Mouse (Mus musculus) thymus, postnatal 10 days (tissue): ENCODE results near the gene 4931414P19Rik.
"Not testable (repeated sequence)": the region's sequence is repeated elsewhere in the genome, so short reads cannot be mapped to it uniquely, and the experiment has no call there.

Source experiments
- DNase-seq, 2 experiments: peaks; one replicate each; pipeline ENCODE4 v3.0.0; 2021; ENCODE audit warnings: low spot score in 2 of 2

4931414P19Rik gene

DNA sequence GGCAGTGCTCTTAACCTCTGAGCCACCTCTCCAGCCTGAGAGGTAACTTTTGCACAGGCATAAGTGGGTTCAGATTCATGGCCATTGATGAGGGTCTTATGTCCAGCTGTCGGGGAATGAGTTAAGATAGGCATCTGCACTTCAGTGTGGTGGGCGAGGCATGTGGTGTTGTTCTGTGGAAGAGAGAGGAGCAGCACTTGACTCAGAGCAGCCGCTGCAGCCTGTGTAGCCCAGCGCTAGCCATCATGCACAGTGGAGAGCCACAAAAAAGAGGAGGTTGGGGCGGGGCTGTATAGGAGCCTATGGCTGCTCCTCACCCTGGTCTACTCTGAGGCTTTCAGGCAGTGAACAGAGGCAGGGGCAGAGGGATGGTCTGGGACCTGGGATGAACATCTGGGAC lies 22.3 kb upstream of the 4931414P19Rik start:
- DNase-seq = no peak

GRCm38 (mm10) chr14:54624976-54625375 lies 19.2 kb upstream of the 4931414P19Rik start:
- DNase-seq = no peak

DNA sequence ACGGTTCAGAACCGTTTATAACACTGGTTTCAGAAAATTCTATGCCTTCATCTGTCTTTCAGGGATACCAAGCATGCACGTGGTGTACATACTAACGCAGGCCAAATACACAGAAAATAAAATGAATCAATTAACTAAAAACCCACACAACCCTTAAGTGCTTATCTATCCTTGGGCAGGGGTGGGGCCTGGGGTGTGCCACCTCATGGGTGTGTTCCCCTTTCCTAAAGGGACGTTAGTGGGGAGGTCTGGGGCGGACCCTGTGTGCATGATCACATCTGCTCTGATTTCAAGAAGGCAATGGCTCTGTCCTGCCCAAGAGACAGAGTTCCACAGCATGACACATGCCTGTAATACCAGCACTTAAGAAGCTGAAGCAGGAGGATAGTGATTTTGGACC lies 17.5 kb upstream of the 4931414P19Rik start:
- DNase-seq = no peak

DNA sequence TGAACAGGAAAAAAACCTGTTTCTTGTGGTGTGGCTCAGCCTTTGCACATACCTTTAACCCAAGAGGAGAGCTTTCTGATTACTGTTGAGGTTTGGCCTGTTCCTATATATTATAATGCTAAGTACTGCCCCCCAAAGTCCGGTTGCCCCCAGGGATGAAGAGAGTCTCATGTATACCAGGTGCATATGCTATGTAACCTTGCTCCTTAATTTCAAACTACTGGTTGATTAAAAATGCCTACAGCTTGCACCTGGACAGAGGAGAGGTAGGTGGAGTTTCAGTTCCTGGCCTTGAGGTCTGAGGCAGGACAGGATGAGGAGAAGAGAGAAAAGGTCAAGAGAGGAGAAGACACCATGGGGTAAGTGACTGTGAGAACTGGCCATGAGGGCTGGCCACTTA lies 15.3 kb upstream of the 4931414P19Rik start, which contains the start of gene Psmb11:
Gene Psmb11 (plus strand): TSS at position 301 of the 400 bp plus-strand sequence.
- no peak for DNase-seq

DNA sequence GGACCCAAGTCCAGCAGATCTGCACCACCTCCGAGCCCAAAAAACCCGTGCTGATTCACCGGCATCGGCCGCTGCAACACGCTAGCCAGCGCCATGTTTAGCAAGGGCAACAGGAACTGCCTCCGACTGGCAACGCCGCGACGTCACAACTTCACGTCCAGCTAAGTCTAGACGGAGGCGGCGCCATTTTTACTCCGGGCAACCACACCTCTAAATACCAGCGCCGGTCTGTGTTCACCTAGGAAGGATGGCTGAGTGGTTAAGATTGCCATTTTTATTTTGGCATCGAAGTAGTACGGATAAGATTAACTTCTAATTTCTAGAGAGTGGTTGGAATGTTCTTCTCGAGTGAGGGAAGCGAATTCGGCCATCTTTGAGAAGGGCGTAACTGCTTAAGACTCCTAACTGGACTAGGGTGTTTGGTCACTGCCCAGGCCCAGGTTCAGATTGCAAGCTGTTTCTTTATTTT lies 12.1 kb upstream of the 4931414P19Rik start, which contains the start of gene Psmb5:
Gene Psmb5 (minus strand): TSS at position 126 of the 469 bp plus-strand sequence.
- DNase-seq = peak; percentile 80 to 85

DNA sequence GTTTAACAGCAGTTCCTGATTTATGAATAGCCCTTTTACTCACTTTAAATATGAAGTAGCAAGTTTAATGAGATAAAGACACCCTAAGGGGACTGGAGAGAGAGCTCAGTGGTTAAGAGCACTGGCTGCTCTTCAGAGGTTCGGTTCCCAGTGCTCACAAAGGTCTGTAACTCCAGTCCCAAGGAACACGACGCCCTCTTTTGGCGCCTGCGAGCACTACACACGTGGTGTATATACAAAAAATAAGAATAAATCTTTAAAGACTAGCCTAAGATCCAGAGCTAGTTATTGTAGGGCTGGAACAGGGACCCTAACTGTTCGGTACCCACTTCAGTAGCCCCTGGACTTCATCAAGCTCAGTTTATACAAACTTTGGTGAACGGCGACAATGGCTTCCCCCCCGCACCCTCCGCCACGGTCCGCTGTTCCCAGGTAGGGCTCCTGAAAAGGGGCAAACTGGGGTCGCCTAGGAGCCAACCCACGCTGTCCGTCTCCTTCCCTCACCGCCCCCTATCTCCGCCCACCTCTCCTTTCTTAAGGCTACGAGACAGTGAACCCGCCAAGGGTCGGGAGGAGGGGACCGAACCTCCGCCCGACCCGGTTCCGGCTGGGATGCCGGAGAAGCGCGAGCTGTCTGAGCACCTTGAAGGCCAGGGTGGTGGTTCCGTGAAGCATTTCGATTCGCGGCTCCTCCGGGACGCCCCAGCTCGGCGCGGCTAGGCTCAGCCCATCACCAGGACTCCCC lies 11.5 kb upstream of the 4931414P19Rik start:
- DNase-seq = no peak

DNA sequence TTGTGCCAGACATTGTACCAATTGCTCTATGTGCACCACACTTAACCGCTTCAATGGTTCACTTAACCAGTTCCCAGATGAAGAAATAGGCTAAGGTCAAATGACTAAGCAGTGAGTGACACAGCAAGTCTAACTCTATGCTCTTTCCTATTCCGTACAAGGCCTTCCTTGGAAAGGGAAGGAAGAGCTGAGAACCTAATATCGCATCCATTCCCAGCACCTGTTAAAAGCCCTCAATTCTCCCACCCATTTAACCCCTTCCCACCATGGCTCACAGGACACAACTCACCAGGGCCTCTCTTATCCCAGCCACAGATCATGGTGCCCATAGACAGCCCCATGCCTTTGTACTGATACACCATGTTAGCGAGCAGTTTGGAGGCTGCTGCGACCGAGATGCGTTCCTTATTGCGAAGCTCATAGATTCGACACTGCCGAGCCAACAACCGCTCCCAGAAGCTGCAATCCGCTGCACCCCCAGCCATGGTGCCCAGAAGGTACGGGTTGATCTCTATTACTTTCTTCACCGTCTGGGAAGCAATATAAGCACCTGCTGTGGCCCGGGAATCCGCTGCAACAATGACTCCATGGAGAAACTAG lies 10.5 kb upstream of the 4931414P19Rik start:
- no peak for DNase-seq

DNA sequence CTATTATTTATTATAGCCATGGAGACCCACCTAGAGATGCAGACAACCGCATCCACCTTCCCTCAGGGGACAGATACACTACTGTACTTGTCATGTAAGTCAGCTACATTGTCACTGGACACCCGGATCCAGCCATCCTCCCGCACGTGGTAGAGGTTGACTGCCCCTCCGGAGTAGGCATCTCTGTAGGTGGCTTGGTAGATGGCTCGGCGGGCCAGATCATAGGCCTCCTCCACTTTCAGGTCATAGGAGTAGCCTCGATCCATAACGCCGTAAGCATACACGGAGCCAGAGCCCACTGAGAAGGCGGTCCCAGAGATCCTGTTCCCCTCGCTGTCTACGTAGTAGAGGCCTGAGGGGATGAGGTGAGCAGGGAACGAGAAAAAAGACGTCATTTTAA lies 8.3 kb upstream of the 4931414P19Rik start:
- DNase-seq = not testable (repeated sequence)

- DNase-seq = no peak
Measured at GRCm38 (mm10) chr14:54610648-54611047, 4.9 kb upstream of the 4931414P19Rik start.

GRCm38 (mm10) chr14:54609962-54610361 lies 4.2 kb upstream of the 4931414P19Rik start:
- peak in 1 of 2 experiments; percentile 44 for DNase-seq

GRCm38 (mm10) chr14:54609245-54609644 lies 3.5 kb upstream of the 4931414P19Rik start:
- no peak for DNase-seq

DNA sequence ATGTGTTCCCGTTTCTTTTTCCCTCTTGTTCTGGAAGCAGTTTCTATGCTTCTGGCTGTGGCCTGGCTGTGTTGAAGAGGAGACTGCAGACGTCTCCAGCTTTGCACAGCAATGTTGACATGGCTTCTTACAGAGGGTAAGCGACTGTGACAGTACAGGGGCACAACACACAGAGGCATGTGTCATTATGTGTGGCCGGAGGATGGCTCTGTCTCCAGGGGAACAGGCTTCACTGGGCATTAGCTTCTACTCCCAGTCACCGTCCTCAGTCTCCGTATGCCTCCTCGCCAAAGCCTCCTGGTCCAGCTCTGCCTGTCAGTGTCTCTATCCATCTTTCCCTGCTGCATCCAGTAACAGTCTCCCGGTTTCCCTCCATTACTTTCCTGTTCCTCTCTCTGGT lies 1.4 kb upstream of the 4931414P19Rik start:
- no peak for DNase-seq

DNA sequence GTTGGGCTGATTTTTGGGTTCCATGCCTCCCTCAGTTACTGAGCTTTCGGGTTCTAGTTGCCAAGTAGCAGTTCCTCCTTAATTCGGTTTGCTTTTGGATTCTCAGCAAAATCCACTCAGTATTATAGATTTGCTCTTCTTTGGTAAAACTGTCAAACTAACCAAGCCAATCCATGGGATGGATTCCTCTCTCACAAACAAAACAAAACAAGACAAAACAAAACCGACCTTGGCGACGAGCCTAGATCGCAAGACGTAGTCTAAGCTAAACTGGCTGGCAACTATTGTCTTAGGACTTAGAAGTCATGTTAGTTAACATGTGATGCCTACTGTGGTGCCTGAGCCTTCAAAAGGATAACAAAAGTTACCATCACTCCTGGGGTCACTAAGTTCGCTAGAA lies 2.1 kb downstream of the 4931414P19Rik start:
- no peak for DNase-seq

- DNase-seq = peak; percentile 92 to 96
Measured at GRCm38 (mm10) chr14:54603038-54603654, 2.6 kb downstream of the 4931414P19Rik start.

DNA sequence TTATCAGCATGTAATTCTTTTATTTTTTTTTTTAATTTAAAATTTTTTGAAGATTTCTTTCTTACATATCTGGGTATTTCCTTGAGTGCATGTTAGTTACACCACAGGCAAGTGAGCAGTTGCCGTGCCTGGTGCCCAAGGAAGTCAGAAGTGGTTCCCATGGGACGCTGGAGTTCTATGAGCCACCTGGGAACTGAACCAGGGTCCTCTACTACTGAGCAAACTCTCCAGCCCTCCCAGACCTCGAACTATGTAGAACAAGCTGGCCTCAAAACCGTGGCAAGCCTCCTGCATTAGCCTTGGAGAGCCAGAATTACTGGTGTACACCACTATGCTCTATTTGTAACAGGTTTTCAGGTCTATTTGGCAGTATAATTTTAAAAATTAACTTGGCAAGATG lies 3.2 kb downstream of the 4931414P19Rik start:
- no peak for DNase-seq

GRCm38 (mm10) chr14:54601601-54602000 lies 4.2 kb downstream of the 4931414P19Rik start:
- no peak for DNase-seq

DNA sequence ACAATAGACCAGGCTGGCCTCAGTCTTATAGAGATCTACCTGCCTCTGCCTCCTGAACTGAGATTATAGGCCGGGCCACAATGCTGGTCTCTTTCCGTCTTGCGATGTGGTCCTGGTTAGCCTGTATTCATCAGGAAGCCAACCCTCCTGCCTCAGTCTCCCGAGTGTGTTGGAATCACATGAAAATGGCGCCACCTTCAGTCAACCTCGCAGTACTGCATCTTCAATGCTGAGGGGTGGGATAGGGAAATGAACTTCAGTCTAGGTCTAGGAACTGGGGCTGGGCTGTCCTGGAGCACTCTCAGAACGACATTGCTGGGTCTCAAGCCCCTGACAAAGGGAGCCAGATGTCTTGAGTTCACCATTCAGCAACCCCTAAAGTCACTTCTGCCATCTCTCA lies 8.7 kb downstream of the 4931414P19Rik start:
- no peak for DNase-seq

- DNase-seq = no peak
Measured at GRCm38 (mm10) chr14:54594631-54595414, 11.0 kb downstream of the 4931414P19Rik start.

DNA sequence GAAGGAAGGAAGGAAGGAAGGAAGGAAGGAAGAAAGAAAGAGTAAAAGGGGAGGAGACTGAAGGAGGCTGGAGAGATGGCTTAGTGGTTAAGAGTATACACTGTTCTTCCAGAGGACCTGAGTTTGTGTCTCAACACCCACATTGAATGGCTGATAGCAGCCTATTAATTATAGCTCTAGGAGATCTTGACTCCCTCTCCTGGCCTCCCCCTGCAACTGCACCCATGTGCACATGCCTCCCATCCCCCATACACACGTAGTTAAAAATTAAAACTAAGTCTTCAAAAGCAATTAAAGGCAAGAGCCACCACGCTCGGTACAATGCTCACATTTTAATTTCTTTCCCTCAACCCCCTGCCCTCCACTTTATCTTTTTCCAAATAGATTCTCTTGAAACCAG lies 11.7 kb downstream of the 4931414P19Rik start:
- no peak for DNase-seq

DNA sequence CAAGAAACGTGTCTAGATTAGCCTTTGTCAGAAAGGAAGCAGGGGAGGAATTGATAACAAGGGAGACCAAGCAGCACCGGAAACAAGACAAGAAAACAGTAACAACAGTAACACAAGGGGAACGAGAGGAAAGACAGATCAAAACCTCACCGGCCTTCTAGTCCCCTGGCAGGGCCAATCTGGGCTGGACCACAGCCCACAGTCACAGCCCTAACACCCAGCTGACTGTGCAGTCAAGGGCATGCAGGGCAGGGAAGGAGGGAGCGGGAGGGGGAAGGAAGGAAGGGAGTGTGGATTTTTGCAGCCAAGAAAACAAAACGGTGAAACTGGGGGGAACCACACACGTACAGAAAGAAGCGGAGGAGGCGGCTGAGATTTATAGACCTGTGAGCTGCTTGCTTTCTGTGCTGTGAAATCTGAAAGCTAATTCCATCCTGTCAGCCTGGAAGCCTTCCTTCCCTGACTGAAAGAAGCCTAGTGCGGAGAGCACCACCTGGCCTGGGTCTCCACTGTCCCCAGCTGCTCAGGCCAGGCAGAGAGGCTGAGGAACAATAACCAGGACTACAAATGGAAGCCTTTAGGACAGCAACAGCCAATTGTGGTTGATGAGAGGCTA lies 13.4 kb downstream of the 4931414P19Rik start:
- DNase-seq = no peak

- no peak for DNase-seq
Measured at GRCm38 (mm10) chr14:54591056-54591455, 14.7 kb downstream of the 4931414P19Rik start.
